Mouse (Mus musculus): ENCODE data around the gene Sort1. TPM values are rescaled to one million over a fixed set of nuclear protein-coding genes. Genes with fewer than 3 reads are reported as not detected.

Sort1 gene
- total RNA-seq, 1 experiment from 2014 or later, result 24.7 TPM

DNA sequence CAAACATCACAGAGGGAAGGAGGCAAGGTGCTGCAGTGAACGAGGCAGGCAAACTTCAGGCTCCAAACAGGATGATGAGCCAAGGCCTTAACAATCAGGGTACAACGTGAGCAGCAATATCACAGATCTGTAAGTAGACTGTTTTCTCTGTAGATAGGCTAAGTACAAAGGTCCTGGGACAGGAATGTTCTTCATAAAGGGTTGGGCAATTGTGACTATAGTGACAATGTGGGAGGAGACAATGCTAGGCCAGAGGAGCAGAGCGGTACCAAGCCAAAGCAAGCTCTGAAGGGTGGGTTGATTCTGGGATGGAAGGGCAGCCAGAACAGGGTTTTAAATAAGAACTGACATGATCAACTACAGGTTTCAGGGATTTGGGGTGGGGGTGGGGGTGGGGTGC is 83.9 kb downstream of the Sort1 start:
- ATAC-seq (ENCODE audit: extremely low read depth, insufficient number of reproducible peaks, low FRiP score, poor library complexity, severe bottlenecking), result no peak

DNA sequence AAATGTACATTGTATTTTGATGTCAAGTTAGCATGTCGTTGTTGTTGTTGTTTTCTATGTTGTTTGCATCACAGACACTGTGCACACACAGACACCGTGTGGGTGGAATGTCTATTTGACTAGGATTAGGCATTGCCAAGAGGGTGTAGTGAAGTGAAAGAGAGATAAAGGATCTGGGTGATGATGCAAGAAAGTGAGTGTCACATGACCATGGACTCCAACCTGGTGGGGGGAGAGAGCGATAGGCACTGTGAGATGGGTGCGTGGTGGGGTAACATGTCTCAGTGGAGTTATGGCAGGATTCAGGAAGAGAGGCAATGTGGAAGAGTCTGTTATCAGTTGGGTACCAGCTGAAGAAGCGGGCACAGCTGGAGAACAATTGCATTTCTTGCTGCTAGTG is 84.8 kb downstream of the Sort1 start:
- no peak for ATAC-seq (ENCODE audit: extremely low read depth, insufficient number of reproducible peaks, low FRiP score, poor library complexity, severe bottlenecking)

DNA sequence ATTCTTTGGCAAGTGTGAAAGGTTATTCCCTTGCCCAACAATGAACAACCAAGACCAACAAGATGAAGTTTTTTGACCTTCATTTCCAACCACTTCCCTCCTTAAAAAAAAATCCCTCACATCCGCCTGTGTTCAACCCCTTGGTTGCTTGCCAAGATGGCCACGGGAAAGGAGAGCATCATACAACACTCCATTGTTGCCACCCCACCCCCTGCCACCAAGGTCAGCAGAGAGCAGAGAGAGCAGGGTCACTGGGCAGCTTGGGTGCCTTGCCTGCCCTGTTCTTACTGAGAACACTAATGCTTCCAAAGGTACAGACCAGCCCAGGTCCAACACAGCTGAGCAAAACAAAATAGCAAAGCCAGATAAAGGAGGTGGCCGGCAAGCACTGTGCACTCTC is 88.4 kb downstream of the Sort1 start:
- ATAC-seq (ENCODE audit: extremely low read depth, insufficient number of reproducible peaks, low FRiP score, poor library complexity, severe bottlenecking), result no peak

DNA sequence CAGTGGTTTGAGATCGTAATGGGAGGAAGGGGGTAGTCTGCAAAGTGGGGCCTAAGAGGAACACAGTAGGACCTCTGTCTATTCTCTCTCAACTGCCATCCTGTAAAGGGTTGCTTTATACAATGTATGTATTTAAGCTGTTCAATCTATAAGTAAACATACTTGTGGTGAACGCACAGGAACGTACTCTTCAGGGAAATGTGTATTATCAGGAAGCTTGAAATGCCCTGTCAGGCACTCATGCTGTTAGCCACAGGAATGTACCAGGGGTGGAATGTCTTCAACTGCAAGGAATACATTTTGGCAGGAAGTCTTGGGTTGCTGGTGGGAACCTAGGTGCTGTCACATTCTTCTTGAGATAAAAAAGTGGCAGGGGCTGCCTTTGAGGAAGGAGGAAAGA is 88.8 kb downstream of the Sort1 start:
- no peak for ATAC-seq (ENCODE audit: extremely low read depth, insufficient number of reproducible peaks, low FRiP score, poor library complexity, severe bottlenecking)

DNA sequence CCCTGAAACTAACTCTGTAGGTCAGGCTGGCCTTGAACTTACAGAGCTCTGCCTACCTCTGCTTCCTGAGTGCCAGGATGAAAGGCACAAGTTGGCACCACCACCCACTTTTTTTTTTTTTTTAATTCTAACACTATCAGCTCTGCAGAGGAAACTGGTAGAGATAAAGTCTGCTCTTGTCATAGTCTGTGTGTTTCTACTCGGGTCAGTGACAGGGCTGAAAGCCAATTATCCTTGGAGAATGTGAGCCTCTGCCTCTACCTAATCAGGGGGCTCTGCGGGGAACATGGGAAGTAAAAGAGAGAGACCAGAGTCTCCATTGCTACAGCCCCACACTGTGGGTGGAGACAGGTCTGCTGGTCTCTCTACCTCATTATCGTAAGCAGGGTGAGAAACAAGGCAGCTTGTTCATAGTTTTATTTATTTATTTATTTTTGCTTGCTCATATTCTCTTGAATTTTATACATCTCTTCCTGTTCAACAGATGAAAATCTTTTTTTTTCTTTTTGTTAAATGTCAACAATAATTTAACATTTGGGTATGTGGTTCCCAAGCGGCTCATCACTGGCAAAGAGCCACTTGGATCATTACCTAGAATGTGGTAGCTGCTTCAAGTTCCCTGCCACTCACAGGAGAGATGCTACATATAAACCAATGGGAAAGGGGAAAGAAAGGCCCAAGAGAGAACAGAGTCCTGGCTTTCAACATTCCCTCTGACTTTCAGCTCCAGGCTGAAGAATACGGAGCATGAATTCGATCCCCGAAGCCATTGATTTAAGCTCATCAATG is 95.2 kb downstream of the Sort1 start:
- ATAC-seq (ENCODE audit: extremely low read depth, insufficient number of reproducible peaks, low FRiP score, poor library complexity, severe bottlenecking), result no peak

DNA sequence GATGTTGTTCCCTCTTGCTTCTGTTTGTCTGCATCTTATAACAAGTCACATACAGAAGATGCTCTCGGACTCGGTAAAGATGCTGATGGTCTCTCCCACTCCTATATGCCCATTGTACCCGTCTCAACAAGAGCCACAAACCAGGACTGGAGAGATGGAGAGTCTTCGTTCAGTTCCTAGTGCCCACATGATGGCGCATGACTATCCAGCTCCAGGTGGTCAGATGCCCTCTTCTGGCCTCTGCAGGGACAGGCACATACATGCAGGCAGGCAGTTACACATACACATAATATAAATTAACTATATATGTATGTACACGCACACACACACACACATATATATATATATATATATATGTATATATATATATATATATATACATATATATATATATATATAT is 96.8 kb downstream of the Sort1 start:
- no peak for ATAC-seq (ENCODE audit: extremely low read depth, insufficient number of reproducible peaks, low FRiP score, poor library complexity, severe bottlenecking)

DNA sequence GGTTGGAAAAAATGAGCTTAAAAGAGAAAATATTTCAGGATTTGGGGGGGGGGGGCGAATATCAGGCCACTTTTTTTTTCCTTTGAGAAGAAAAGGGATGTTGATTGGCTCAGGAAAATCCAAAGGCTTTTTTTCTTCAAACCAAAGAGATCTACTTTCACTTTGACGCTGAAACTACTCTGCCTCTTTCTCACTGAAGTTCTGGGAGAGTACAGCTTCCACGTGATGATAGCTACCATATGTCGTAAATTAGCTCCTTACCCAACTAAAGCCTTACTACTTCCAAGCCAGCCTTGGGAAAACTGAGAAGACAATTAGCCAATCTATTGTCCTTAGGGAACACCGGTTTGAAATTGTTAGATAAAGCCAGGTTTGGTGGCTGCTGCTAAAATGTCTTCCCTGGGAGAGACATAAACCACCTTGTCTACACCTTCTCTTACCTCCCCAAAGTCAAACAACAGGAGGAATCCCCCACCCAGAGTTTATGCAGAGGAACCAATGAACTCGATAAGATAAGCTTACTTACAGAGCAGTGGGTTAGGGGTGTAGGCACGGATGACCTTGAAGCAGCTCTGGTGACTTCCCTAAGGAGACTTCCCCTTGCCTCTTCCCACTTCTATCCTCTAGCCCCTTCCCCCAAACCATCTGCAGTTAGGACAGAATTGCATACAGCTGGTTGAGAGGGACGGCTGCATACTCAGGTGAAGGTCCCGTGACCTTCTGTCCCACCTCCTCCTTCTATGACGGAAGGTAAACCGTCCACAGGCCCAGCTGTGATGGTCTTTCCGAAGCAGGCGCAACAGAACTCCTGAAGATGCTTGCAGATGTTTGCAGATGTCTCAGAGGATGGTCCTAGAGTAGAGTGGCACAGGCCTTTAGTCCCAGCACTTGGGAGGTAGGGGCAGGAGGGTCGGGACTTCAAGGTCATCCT is 98.3 kb downstream of the Sort1 start:
- no peak for ATAC-seq (ENCODE audit: extremely low read depth, insufficient number of reproducible peaks, low FRiP score, poor library complexity, severe bottlenecking)

DNA sequence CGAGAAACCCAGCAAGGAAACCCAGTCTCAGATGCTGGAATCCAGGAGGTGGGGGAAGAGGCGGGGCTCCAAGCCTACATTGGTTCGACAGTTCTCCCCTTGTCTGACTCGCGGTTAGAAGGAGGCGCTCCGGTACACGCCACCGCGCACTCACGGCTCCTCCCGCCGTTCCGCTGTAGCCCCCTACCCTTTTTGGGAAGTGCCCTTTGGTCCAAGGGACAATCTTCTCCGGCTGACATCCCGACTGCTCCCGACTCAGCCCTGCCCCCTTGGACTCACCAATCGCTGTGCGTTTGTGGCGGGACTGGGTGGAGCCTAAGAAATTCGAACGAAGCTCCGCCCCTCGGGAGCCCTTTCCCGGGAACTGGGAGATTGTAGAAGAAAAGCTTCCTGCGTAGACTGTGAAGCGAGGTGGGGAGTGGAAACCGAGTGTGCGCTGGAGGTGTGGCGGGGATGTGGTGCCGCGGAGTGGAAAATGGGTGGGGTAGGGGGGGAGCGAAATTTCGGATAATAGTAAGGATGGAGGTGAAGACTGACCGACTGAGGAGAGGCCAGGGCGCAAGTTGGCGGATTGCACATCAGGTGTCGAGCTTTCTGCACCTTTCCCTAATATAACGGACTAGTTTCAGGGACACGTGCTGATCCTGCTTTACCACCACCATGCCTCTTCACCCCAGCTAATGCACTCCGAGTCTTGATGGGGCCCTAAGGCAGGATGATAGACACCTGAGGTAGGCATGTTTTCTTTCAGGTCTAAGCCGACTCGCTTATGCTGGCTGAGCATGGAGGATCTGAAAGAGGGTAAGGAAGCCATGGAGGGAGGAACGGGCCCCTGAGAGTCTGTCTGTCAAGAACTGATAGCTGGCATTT is 99.8 kb downstream of the Sort1 start, which contains the start of gene Psrc1:
TSS of gene Psrc1 (plus strand) at position 355 of the 870 bp plus-strand sequence.
- ATAC-seq (ENCODE audit: extremely low read depth, insufficient number of reproducible peaks, low FRiP score, poor library complexity, severe bottlenecking), result peak; percentile 21; the same call in 1 of the 2 replicates

DNA sequence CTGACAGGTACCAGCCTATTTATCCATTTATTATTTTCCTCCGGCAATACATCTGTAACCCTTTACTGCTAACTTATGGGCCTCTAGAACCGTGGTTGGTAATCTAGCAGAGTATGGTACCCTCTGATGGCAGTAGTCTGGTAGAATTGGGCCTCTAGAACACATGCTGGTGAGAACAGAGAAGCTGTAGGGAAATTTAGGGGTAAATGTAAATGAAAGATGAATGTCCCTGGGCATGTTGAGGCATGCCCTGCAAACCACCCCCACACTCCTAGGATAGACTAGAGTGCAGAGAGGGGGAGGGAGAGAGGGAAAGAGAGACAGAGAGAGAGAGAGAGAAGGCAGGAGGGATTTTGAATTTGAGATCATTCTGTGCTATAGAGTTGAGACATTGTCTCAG is 100.5 kb downstream of the Sort1 start:
- no peak for ATAC-seq (ENCODE audit: extremely low read depth, insufficient number of reproducible peaks, low FRiP score, poor library complexity, severe bottlenecking)

DNA sequence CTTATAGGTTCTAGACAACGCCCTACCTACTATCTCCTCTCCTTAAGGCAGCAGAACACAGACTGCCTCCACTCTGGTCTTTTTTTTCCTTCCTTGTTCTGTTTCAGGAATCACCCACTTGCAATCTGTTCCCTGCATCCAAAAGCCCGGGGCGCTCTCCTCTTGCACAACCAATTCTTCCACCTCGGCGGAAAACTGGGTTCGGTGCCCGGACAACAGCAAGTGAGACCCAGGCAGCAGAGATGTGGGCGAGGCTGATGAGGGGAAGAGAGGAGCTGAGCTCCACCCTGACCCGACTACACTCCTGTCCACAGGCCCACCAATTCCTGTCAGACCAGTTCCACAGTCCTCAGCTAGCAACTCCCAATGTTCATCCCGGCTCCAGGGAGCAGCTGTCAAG is 102.3 kb downstream of the Sort1 start:
- ATAC-seq (ENCODE audit: extremely low read depth, insufficient number of reproducible peaks, low FRiP score, poor library complexity, severe bottlenecking), result no peak

DNA sequence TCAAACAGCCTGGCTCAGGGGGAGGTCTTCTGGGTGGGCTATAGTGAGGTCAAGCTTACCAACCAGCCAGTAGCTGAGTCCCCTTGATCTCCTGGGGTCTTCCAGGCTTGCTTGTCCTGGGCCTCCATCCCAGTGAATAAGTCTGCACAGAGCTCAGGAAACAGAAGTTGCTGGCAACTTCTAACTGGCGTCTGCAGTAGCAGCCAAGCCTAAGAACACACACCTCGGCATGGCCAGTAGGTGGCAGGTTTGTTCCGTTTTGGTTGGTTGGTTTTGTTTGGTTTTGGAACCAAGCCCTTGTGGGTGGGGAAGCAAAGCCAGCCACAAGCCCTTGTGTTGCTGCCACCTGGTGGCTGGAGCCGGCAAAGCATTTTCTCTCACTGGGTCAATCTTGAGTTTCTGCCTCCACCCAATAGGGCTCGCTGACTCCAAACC is 105.2 kb downstream of the Sort1 start:
- peak; percentile 96 for ATAC-seq (ENCODE audit: extremely low read depth, insufficient number of reproducible peaks, low FRiP score, poor library complexity, severe bottlenecking)

DNA sequence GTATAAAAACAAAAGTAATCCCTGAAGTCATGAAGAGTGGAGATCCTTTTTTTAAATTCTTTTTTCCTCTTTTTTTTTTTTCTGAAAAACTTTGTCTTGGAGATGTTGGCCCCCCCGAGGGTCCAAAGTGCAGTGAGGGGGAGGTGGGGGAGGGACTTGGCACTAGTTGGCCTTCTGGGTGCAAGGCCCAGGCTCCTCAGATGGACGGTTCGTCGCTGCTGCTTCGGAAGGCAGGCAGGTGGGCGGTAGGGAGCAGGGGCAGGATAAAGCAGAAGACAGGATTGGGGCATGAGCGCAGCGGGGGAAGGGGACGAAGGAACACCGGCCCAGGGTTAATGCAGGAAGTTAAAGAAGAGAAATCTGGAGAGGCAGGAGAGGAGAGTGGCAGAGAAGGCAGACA is 108.4 kb downstream of the Sort1 start:
- no peak for ATAC-seq (ENCODE audit: extremely low read depth, insufficient number of reproducible peaks, low FRiP score, poor library complexity, severe bottlenecking)

DNA sequence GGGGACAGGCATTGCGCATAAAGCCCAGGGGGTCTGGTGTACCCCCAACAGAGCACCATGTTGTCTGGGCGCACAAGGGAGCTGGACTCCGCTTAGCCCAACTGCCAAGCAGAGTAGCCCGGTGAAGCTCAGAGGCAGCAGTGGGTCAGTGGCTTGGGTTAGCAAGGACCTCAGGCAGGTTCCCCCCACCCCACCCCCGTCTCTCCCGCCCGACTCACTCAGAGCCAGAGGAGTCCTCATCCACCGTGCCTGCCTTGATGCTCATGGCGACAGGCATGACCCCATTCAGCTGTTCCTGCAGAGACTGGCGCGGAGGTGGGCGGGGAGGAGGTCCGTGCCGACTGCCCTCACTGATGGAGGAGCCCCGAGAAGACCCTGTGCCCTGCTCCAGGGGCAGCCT is 108.9 kb downstream of the Sort1 start:
- no peak for ATAC-seq (ENCODE audit: extremely low read depth, insufficient number of reproducible peaks, low FRiP score, poor library complexity, severe bottlenecking)

DNA sequence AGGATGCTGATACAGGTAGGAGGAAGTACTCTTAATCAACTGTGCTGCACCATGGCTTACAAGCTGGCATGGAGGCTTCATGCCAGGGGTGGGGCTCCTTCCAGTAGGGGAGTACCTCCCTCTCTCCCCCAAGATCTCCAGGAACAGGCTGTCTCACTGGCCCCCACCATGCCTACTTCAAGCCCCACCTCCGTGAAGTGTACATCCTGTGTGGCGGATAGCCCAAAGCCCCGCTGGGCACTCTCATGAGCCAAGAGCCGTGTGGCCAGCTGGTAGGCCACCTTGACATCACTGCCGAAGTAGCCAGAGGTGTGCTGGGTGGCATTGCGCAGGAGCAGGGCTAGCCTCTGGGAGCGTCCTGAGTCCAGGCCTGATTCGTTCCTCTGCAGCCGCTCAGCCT is 114.4 kb downstream of the Sort1 start:
- no peak for ATAC-seq (ENCODE audit: extremely low read depth, insufficient number of reproducible peaks, low FRiP score, poor library complexity, severe bottlenecking)

DNA sequence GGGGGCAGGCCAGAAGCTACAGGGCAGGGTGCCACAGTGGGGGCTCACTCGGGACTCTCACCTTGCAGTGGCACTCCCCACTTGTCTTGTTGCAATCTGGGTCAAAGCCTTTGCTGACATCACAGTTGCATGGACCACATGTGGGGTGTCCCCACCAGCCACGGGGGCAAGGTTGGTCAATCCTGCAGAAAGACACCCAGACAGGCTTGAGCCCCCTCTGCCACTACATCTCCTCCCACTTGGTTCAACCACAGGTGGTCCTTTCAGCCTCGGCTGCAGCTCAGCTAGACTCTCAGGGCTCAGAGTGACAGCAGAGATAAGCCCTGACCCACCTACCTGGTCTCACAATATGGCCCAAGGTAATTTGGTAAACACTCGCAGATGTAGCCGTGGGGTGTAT is 116.6 kb downstream of the Sort1 start:
- ATAC-seq (ENCODE audit: extremely low read depth, insufficient number of reproducible peaks, low FRiP score, poor library complexity, severe bottlenecking), result no peak

DNA sequence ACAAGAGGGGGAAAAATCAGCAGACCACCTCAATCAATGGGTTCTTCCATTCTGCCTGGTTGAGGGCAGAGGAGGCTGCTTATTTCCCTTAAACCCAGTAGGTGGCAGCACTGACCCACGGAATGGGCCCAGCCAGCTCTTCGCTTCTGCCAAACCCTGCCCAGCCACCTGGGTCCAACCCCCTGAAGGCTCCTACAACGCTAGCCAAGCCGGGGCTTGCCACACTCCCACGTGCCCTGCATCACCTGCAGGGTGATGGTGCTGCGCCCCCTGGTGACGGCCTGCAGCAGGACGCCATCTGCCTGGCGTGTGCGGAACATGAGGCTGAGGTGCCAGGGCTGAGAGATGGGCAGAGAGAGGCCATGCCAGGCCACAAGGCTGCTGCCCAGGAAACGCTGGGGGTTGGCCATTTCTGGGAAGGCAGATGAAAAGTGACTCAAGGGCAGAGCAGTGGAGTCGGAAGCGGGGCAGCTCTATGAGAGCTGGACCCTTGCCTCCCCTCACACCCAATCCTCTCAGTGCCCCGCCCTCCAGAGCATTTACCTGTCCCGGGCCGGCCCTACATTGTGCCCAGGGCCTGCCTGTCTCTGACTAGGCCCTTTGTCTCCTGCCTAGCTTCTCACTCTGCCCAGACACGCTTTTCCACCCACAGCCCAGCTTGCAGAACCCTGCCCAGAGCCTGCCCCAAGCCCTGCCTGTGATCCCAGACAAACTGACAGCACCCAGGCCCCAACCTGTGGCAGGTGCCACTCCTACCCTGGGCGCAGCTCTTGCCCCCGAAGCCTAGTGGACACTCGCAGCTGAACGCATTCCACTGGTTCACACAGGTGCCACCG is 118.0 kb downstream of the Sort1 start:
- ATAC-seq (ENCODE audit: extremely low read depth, insufficient number of reproducible peaks, low FRiP score, poor library complexity, severe bottlenecking), result peak; percentile 90

DNA sequence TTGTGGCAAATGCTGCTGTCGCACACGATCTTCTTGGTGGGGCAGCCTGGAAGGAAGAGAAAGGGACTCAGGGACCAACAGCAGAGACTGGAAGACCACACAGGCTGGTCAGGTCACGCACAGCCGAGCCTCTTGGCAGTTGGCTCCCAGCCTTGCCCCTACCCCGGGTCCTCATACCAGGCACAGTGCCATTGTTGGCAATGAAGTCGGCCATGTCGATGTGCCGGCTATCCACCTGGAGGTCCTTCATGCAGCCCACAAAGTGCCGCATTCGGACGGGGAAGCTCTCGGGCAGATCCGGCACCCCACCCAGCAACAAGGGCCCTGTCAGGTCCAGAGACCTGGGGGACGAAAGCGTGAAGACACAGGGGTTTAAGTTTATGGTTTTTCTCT is 118.6 kb downstream of the Sort1 start:
- no peak for ATAC-seq (ENCODE audit: extremely low read depth, insufficient number of reproducible peaks, low FRiP score, poor library complexity, severe bottlenecking)

DNA sequence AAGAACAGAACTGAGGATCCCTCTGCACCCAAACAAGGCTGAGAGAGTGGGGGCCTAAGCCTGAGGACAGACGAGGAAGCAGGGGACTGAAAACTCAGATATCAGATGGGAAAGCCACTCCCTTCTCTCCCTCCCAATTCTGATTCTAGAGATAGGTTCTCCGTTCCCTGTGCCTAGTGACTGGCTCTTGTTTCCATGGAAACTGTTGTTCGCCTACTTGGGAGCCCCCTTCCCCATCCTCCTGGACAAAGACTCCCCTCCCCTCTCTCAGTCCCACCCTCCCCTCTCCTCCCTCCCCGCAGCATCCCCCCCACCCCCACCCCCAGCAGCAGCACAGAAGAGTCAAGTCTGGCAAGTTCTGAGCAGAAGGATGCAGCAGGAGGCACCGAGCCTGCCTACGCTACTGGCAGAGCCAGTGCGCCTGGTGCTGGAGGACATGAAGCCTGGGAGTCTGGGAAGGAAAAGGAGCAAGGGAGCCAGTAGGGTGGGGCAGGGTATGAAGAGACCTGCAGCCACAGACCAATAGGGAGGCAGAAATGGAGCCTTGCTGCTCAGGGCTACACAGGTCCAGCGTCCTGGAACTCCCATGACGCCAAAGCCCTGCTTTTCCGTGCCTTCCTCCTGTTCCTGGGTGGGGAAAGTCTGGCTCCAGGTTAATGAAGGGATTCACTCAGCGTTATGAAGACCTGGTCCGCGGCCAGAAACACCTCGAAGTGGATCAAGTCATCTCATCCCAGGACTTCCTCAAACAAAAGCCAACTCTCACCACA is 121.8 kb downstream of the Sort1 start:
- no peak for ATAC-seq (ENCODE audit: extremely low read depth, insufficient number of reproducible peaks, low FRiP score, poor library complexity, severe bottlenecking)

All from neutrophil, adult 5-6 weeks (primary cell).